Mouse (Mus musculus): ENCODE data around the gene Dmd. TPM values are rescaled to one million over a fixed set of nuclear protein-coding genes. Genes with fewer than 3 reads are reported as not detected.
A peak's percentile ranks its signal among the peaks of the same experiment; 100 is the strongest.

The Dmd gene
- total and polyA plus RNA-seq, 3 experiments = 20.8 to 79.1 (median 68.9) TPM

- H3K27ac ChIP-seq = no peak overlapping the region
- no peaks in the 10 kb centered on the region for H3K36me3 ChIP-seq (ENCODE audit: control insufficient read depth, insufficient read depth, low read length)
- no peaks in the 10 kb centered on the region for H3K4me1 ChIP-seq (ENCODE audit: control insufficient read depth, insufficient read depth, low read length)
- intact Hi-C loops (cut with DNase I) = no loop called here
- no peak for DNase-seq
- no peak for TF ChIP-seq POLR2A (IDR thresholded peaks at IDR 0.05; ENCODE audit: insufficient read depth, low read depth, low read length)
- TF ChIP-seq CTCF (IDR thresholded peaks at IDR 0.05) = no peak
- TF ChIP-seq EP300 (IDR thresholded peaks at IDR 0.05; ENCODE audit: insufficient read depth, low read depth, low read length) = no peak
- 78% methylated on average over 1 of the region's 1 CpGs for WGBS
- H3K27me3 ChIP-seq (ENCODE audit: control insufficient read depth, insufficient read depth, low read length) = no peaks in the 10 kb centered on the region
- H3K79me2 ChIP-seq (replicated peaks; ENCODE audit: control insufficient read depth, insufficient read depth, low read length) = no peaks in the 10 kb centered on the region
- no peak overlapping the region for H3K9ac ChIP-seq (ENCODE audit: low read depth, low read length)
- H3K4me3 ChIP-seq = no peak overlapping the region
These were observed 1603.3 kb downstream of the Dmd start for GRCm38 (mm10) chrX:84551995-84552394.

DNA sequence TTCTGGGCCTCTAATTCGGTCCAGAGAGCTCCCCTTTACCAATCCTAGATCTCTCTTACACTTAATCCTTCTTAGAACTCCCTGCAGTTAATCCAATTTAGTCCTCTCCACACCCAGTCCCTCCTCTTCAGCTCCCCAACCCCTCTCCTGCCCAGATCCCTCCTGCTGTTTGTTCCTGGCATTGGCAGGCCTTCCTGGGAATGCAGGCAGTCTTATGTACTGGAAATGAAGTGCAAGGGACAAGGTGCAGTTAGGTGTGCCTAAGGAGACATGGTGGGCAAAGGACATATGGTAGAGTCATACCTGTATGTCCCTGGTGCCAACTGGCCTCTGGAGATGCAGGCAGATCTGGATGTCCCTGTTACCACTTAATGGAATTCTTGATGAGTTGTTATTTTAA, 1604.8 kb downstream of the Dmd start:
- no peak overlapping the region for H3K27ac ChIP-seq
- H3K4me3 ChIP-seq = no peak overlapping the region
- no peak for DNase-seq
- no peaks in the 10 kb centered on the region for H3K79me2 ChIP-seq (replicated peaks; ENCODE audit: control insufficient read depth, insufficient read depth, low read length)
- no peaks in the 10 kb centered on the region for H3K36me3 ChIP-seq (ENCODE audit: control insufficient read depth, insufficient read depth, low read length)
- WGBS = 15% methylated on average over 1 of the region's 1 CpGs
- no peak for TF ChIP-seq EP300 (IDR thresholded peaks at IDR 0.05; ENCODE audit: insufficient read depth, low read depth, low read length)
- no peak for TF ChIP-seq CTCF (IDR thresholded peaks at IDR 0.05)
- TF ChIP-seq POLR2A (IDR thresholded peaks at IDR 0.05; ENCODE audit: insufficient read depth, low read depth, low read length) = no peak
- intact Hi-C loops (cut with DNase I) = no loop called here
- no peak overlapping the region for H3K9ac ChIP-seq (ENCODE audit: low read depth, low read length)
- no peaks in the 10 kb centered on the region for H3K4me1 ChIP-seq (ENCODE audit: control insufficient read depth, insufficient read depth, low read length)
- no peaks in the 10 kb centered on the region for H3K27me3 ChIP-seq (ENCODE audit: control insufficient read depth, insufficient read depth, low read length)

DNA sequence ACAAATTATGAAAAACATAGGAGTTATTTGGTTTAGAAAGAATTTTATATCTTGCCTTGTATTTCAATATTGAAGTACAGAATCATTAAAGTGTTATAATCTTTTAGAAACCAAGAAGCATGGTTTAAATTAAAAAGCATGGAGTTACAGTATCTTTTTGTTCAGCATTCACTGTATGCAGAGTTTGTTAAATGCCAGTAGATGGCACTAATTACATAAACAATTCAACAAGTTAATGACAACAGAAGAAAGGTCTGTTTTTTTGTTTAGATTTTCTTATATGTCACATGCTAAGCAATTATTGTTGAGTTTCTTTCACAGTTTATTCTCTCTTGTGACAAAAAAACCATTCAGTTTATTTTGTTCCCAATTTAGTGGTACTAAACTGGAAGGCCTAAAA, 1649.8 kb downstream of the Dmd start:
- Histone ChIP-seq H3K36me3 (ENCODE audit: control insufficient read depth, insufficient read depth, low read length) (no peaks in the 10 kb centered on the region), H3K27ac (no peak overlapping the region), H3K9ac (ENCODE audit: low read depth, low read length) (no peak overlapping the region), H3K4me3 (no peak overlapping the region), H3K79me2 (replicated peaks; ENCODE audit: control insufficient read depth, insufficient read depth, low read length) (no peaks in the 10 kb centered on the region), H3K4me1 (ENCODE audit: control insufficient read depth, insufficient read depth, low read length) (no peaks in the 10 kb centered on the region), H3K27me3 (ENCODE audit: control insufficient read depth, insufficient read depth, low read length) (no peaks in the 10 kb centered on the region)
- TF ChIP-seq POLR2A (IDR thresholded peaks at IDR 0.05; ENCODE audit: insufficient read depth, low read depth, low read length) (no peak), EP300 (IDR thresholded peaks at IDR 0.05; ENCODE audit: insufficient read depth, low read depth, low read length) (no peak), CTCF (IDR thresholded peaks at IDR 0.05) (peak; percentile 48)
- DNase-seq = no peak
- intact Hi-C loops (cut with DNase I) = no loop called here

DNA sequence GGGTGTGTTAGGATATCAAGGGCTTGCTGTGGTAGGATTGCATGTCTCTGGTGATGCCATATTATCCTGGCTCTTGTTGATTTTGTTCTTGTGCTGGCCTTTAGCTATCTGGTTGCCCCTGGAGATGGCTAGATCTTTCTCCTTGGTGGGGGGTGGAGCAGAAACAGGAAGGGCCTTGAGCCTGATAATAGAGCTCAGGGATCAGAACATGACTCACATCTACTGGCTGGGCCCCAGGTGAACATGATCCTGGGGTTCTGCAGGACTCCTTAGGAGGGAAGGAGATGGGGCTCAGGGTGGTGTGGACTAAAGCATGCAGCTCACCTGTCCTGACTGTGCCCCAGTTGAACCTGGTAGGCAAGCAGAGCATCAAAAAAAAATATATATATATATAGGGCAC, 1691.8 kb downstream of the Dmd start:
- TF ChIP-seq CTCF (IDR thresholded peaks at IDR 0.05) (no peak), POLR2A (IDR thresholded peaks at IDR 0.05; ENCODE audit: insufficient read depth, low read depth, low read length) (no peak), EP300 (IDR thresholded peaks at IDR 0.05; ENCODE audit: insufficient read depth, low read depth, low read length) (no peak)
- no peaks in the 10 kb centered on the region for H3K27me3 ChIP-seq (ENCODE audit: control insufficient read depth, insufficient read depth, low read length)
- H3K9ac ChIP-seq (ENCODE audit: low read depth, low read length) = no peak overlapping the region
- DNase-seq = no peak
- no peaks in the 10 kb centered on the region for H3K79me2 ChIP-seq (replicated peaks; ENCODE audit: control insufficient read depth, insufficient read depth, low read length)
- intact Hi-C loops (cut with DNase I) = no loop called here
- no peak overlapping the region for H3K27ac ChIP-seq
- H3K4me1 ChIP-seq (ENCODE audit: control insufficient read depth, insufficient read depth, low read length) = no peaks in the 10 kb centered on the region
- H3K36me3 ChIP-seq (ENCODE audit: control insufficient read depth, insufficient read depth, low read length) = no peaks in the 10 kb centered on the region
- no peak overlapping the region for H3K4me3 ChIP-seq

- intact Hi-C loops (cut with DNase I) = no loop called here
- Histone ChIP-seq H3K36me3 (ENCODE audit: control insufficient read depth, insufficient read depth, low read length) (no peaks in the 10 kb centered on the region), H3K27ac (no peak overlapping the region), H3K4me1 (ENCODE audit: control insufficient read depth, insufficient read depth, low read length) (no peaks in the 10 kb centered on the region), H3K79me2 (replicated peaks; ENCODE audit: control insufficient read depth, insufficient read depth, low read length) (no peaks in the 10 kb centered on the region), H3K4me3 (no peak overlapping the region), H3K27me3 (ENCODE audit: control insufficient read depth, insufficient read depth, low read length) (no peaks in the 10 kb centered on the region), H3K9ac (ENCODE audit: low read depth, low read length) (no peak overlapping the region)
- DNase-seq = no peak
- TF ChIP-seq EP300 (IDR thresholded peaks at IDR 0.05; ENCODE audit: insufficient read depth, low read depth, low read length) (no peak), POLR2A (IDR thresholded peaks at IDR 0.05; ENCODE audit: insufficient read depth, low read depth, low read length) (no peak)
- 50% methylated on average over 4 of the region's 4 CpGs for WGBS
These were observed 1799.0 kb downstream of the Dmd start for GRCm38 (mm10) chrX:84747683-84748082.

GRCm38 (mm10) chrX:84860012-84860647, 1911.5 kb downstream of the Dmd start:
- H3K4me1 ChIP-seq (ENCODE audit: control insufficient read depth, insufficient read depth, low read length) = no peaks in the 10 kb centered on the region
- no peak overlapping the region for H3K27ac ChIP-seq
- DNase-seq = peak; percentile 4 to 17
- no peak overlapping the region for H3K4me3 ChIP-seq
- WGBS = 42% methylated on average over 3 of the region's 3 CpGs
- H3K79me2 ChIP-seq (replicated peaks; ENCODE audit: control insufficient read depth, insufficient read depth, low read length) = no peaks in the 10 kb centered on the region
- no peaks in the 10 kb centered on the region for H3K27me3 ChIP-seq (ENCODE audit: control insufficient read depth, insufficient read depth, low read length)
- H3K36me3 ChIP-seq (ENCODE audit: control insufficient read depth, insufficient read depth, low read length) = no peaks in the 10 kb centered on the region
- no peak overlapping the region for H3K9ac ChIP-seq (ENCODE audit: low read depth, low read length)
- TF ChIP-seq CTCF (IDR thresholded peaks at IDR 0.05) (no peak), EP300 (IDR thresholded peaks at IDR 0.05; ENCODE audit: insufficient read depth, low read depth, low read length) (no peak), POLR2A (IDR thresholded peaks at IDR 0.05; ENCODE audit: insufficient read depth, low read depth, low read length) (no peak)
- intact Hi-C loops (cut with DNase I) = no loop called here
